Mouse (Mus musculus): ENCODE data around the gene Ftsj3. TPM values are rescaled to one million over a fixed set of nuclear protein-coding genes. Genes with fewer than 3 reads are reported as not detected.

The Ftsj3 gene
- polyA plus RNA-seq (2014; fragmentation: Nextera tagmentation; extraction: Ambion mirVana): 31.4 and 31.9 TPM in 2 replicates

DNA sequence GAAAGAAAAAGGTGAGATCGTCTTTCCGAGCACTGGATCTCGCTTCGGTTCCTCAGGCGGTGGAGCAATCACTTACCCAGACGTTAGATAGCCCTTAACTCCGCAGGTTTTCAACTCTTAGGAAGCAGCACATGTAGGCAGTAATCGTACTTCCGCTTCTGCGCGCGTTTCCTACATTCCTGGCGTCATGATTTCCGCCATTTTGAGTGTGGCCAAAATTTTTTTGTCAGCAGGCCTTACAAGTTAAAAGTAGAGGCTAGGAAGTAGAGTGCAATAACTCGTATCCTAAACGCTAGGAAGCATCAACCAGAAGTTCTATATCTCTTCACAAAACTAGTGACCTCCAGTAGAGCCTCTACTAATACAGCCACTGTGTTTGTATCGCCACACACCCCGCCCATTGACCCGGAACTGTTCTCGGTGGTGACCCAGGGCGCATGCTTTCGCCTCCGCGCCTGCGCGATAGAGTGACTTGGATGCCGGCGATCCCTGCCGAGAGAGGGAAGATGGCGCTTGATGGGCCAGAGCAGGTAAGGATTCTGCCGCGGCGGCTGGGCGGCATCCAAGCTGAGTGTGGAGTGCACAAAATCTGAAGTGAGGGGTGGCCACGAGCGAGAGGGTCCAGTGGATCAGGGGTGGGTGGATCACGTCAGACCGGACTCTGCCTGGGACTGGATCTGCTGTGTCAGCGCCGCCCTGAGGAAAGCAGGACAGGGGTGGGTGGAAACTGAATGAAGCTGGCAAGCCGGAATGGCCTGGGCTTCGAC, at the start of gene Ftsj3, which contains the start of gene Psmc5:
TSS of gene Ftsj3 (minus strand) at position 395 of the 767 bp plus-strand sequence.
TSS of gene Psmc5 (plus strand) at position 470 of the 767 bp plus-strand sequence.
- under 1% methylated on average over 42 of the region's 42 CpGs for WGBS
- ATAC-seq (ENCODE audit: low FRiP score) (peak; percentile 94), DNase-seq (ENCODE audit: low spot score) (peak; percentile 97)
- Histone ChIP-seq H3K9me3 (ENCODE audit: control insufficient read depth, low read length) (no peaks in the 10 kb centered on the region), H3K9ac (peak within 1 kb of the TSS; percentile 88), H3K4me2 (replicated peaks) (peak within 1 kb of the TSS; percentile 97), H3K4me3 (replicated peaks; ENCODE audit: low read length) (peak within 1 kb of the TSS; percentile 77), H3K36me3 (replicated peaks; ENCODE audit: control insufficient read depth, insufficient read depth) (peaks cover 56% of the 10 kb centered on the region), H3K27ac (peak within 1 kb of the TSS; percentile 79), H3K4me1 (replicated peaks; ENCODE audit: control insufficient read depth, insufficient read depth, low read length) (peaks cover 18% of the 10 kb centered on the region), H3K27me3 (ENCODE audit: control insufficient read depth, insufficient read depth, low read length) (no peaks in the 10 kb centered on the region)

DNA sequence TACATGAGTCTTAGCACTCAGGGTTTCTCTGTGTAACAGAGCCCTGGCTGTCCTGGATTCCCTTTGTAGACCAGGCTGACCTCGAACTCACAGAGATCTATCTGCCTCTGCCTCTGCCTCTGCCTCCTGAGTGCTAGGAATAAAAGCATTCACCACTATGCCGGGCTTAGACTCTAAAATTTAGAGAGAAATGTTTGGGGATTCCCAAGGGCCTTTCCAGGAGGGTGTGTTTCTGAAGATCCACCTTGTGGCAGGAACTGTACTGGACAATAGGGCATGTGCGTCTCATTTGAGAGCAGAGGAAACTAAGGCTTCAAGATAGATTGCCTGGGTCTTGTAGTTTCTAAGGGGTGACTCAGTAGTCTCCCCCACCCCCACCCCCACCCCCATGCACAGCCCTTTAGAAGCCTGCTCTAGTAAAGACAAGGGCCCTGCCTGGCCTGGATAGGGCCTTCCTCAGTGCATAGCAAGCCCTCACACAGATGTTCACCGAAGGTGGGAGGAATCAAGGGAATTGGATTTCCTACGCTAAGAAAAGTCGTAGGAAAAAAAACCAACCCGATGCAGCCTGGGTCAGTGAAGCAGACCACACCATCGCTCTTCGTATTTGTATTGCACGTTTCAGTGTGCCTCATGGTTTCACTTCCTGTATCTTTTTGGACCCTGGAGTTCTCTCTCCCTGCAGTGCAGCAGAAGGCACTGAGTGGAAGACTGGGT, 49.6 kb upstream of the Ftsj3 start:
- H3K4me1 ChIP-seq (replicated peaks; ENCODE audit: control insufficient read depth, insufficient read depth, low read length): no peaks in the 10 kb centered on the region
- H3K4me2 ChIP-seq (replicated peaks): no peak overlapping the region
- DNase-seq (ENCODE audit: low spot score) (no peak), ATAC-seq (ENCODE audit: low FRiP score) (no peak)
- H3K9me3 ChIP-seq (ENCODE audit: control insufficient read depth, low read length): no peaks in the 10 kb centered on the region
- no peak overlapping the region for H3K27ac ChIP-seq
- no peaks in the 10 kb centered on the region for H3K27me3 ChIP-seq (ENCODE audit: control insufficient read depth, insufficient read depth, low read length)
- H3K4me3 ChIP-seq (replicated peaks; ENCODE audit: low read length): no peak overlapping the region
- H3K9ac ChIP-seq: no peak overlapping the region
- H3K36me3 ChIP-seq (replicated peaks; ENCODE audit: control insufficient read depth, insufficient read depth): no peaks in the 10 kb centered on the region
- WGBS: 81% methylated on average over 10 of the region's 10 CpGs

DNA sequence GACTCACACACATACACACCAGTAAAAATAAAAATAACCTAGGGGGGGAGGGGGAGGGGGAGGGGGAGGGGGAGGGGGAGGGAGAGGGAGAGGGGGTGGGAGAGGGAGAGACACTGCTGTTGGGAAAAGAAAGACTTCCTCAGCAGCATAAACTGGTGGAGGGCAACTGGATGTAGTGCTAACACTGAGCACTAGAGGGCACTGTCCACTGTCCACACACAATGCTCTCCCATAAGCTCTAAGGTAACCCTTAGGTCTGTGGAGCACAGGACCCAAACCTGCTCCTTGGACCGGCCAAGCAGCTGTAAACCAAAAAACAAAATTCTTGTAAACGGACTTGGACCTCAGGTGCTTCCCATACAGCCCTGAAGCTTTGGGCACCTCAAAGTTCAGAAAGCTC, 46.8 kb upstream of the Ftsj3 start:
- 41% methylated on average over 2 of the region's 2 CpGs for WGBS
- Histone ChIP-seq H3K27ac (no peak overlapping the region), H3K9ac (no peak overlapping the region), H3K4me3 (replicated peaks; ENCODE audit: low read length) (no peak overlapping the region), H3K36me3 (replicated peaks; ENCODE audit: control insufficient read depth, insufficient read depth) (no peaks in the 10 kb centered on the region), H3K27me3 (ENCODE audit: control insufficient read depth, insufficient read depth, low read length) (no peaks in the 10 kb centered on the region), H3K9me3 (ENCODE audit: control insufficient read depth, low read length) (no peaks in the 10 kb centered on the region), H3K4me2 (replicated peaks) (no peak overlapping the region), H3K4me1 (replicated peaks; ENCODE audit: control insufficient read depth, insufficient read depth, low read length) (no peaks in the 10 kb centered on the region)
- no peak; the same call in 1 of the 2 replicates for ATAC-seq (ENCODE audit: low FRiP score)
- peak; percentile 70 for DNase-seq (ENCODE audit: low spot score)

DNA sequence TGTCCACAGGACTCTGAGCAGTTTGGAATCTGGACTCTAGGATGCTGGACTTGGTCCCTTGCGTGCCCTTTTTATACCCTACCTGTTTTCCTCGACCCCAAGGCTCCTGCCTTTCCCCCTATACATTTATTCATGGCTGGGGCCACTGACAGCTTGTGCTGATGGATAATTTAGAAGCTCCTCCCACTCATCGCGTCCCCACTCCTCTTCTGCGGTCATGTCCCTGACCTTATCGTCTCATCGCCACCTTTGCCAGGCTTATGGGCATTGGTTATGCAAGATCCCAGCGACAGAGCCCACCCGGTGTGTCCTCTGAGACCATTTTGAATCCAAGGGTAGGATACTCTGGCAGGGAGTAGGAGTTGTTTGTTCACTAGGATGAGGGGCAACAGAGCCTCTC, 45.9 kb upstream of the Ftsj3 start, which contains the start of gene Gh:
TSS of gene Gh (minus strand) at position 101 of the 400 bp plus-strand sequence.
- WGBS: 87% methylated on average over 9 of the region's 9 CpGs
- no peaks in the 10 kb centered on the region for H3K36me3 ChIP-seq (replicated peaks; ENCODE audit: control insufficient read depth, insufficient read depth)
- no peaks in the 10 kb centered on the region for H3K27me3 ChIP-seq (ENCODE audit: control insufficient read depth, insufficient read depth, low read length)
- no peak within 1 kb of the TSS for H3K27ac ChIP-seq
- H3K4me3 ChIP-seq (replicated peaks; ENCODE audit: low read length): no peak within 1 kb of the TSS
- no peak for ATAC-seq (ENCODE audit: low FRiP score)
- H3K9ac ChIP-seq: no peak within 1 kb of the TSS
- H3K4me2 ChIP-seq (replicated peaks): no peak within 1 kb of the TSS
- H3K9me3 ChIP-seq (ENCODE audit: control insufficient read depth, low read length): no peaks in the 10 kb centered on the region
- DNase-seq (ENCODE audit: low spot score): no peak
- no peaks in the 10 kb centered on the region for H3K4me1 ChIP-seq (replicated peaks; ENCODE audit: control insufficient read depth, insufficient read depth, low read length)

DNA sequence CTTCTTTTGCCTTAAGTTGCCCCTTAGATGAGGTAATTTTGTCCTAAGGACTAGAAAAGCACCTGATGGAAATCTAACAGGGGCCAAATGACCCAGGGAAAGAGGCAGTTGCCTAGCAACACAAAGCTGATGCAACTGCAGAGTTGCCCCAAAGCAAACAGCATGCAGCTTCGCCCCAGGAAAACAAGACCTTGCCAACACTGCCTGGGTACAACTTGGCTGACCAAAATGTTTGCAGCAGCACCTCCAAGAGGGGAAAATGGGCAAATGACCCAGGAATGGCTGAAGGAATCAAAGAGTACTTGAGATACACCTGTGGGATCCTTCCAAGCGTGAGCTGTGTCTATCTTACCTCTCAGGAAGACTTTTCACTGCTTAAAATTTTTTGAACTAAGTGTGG, 36.0 kb upstream of the Ftsj3 start:
- Histone ChIP-seq H3K9me3 (ENCODE audit: control insufficient read depth, low read length) (no peaks in the 10 kb centered on the region), H3K27ac (no peak overlapping the region), H3K27me3 (ENCODE audit: control insufficient read depth, insufficient read depth, low read length) (no peaks in the 10 kb centered on the region; the same call in 1 of the 2 replicates), H3K4me3 (replicated peaks; ENCODE audit: low read length) (no peak overlapping the region), H3K4me2 (replicated peaks) (no peak overlapping the region), H3K4me1 (replicated peaks; ENCODE audit: control insufficient read depth, insufficient read depth, low read length) (no peaks in the 10 kb centered on the region), H3K36me3 (replicated peaks; ENCODE audit: control insufficient read depth, insufficient read depth) (no peaks in the 10 kb centered on the region), H3K9ac (no peak overlapping the region)
- 89% methylated on average over 2 of the region's 2 CpGs for WGBS
- ATAC-seq (ENCODE audit: low FRiP score) (no peak), DNase-seq (ENCODE audit: low spot score) (no peak)

DNA sequence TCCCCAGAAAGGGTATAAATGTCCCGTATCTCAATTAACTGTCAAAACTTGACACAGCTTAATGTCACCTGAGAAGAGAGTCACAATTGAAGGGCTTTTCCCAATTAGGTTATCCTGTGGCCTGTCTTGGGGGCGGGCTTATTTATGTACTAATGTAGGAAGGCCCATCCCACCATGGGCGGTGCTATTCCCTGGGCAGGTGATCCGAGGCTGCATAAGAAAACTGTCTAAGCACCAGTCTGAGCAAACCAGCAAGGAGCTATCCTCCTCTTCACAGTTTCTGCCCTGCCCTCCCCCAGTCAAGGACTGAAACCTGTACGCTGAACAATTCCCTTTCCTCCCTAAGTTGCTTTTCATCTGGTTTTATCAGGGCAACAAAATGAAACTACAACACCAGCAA, 34.5 kb upstream of the Ftsj3 start:
- Histone ChIP-seq H3K4me2 (replicated peaks) (no peak overlapping the region), H3K9me3 (ENCODE audit: control insufficient read depth, low read length) (no peaks in the 10 kb centered on the region), H3K4me1 (replicated peaks; ENCODE audit: control insufficient read depth, insufficient read depth, low read length) (no peaks in the 10 kb centered on the region), H3K27ac (no peak overlapping the region), H3K36me3 (replicated peaks; ENCODE audit: control insufficient read depth, insufficient read depth) (no peaks in the 10 kb centered on the region), H3K27me3 (ENCODE audit: control insufficient read depth, insufficient read depth, low read length) (no peaks in the 10 kb centered on the region; the same call in 1 of the 2 replicates), H3K9ac (no peak overlapping the region), H3K4me3 (replicated peaks; ENCODE audit: low read length) (no peak overlapping the region)
- ATAC-seq (ENCODE audit: low FRiP score) (no peak), DNase-seq (ENCODE audit: low spot score) (no peak)
- 93% methylated on average over 5 of the region's 5 CpGs for WGBS

DNA sequence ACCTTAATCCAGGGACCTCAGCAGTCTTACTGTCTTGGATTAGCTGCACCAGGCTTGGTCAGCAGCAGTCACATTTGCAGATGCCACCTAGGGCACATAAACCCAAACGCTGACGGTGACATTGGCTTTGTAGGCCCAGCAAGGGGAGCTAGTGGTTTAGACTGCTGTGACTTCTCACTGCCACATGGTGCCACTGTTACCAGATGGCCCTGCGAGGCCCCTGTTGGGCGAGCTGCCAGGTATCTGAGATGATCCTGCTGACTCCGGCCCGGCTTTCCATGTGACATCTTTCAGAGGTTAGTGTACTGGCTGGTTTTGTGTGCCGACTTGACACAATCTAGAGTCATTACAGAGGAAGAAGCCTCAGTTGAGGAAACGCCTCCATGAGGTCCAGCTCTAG, 33.5 kb upstream of the Ftsj3 start:
- H3K9ac ChIP-seq: no peak overlapping the region
- 61% methylated on average over 8 of the region's 8 CpGs for WGBS

DNA sequence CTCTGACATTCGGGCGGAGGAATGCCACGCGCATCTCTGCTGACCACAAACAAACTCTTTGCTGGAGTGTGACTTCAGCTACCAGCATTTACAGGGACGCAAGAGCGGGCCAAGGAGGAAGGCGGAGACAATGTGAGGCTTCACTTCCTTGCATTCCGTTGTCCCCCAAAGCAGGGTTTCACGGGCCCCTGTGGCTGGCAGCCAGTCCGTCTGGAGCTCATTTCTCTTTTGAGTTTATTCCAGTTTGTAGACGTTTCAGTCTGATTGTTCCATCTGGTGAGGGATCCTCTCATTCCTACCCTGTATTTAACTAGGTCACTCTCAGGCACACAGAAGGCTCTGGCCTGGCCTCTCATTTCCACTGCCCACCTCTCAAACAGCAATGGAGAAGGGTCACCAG, 31.1 kb upstream of the Ftsj3 start:
- DNase-seq (ENCODE audit: low spot score): no peak
- H3K4me2 ChIP-seq (replicated peaks): no peak overlapping the region
- H3K27me3 ChIP-seq (ENCODE audit: control insufficient read depth, insufficient read depth, low read length): no peaks in the 10 kb centered on the region; the same call in 1 of the 2 replicates
- no peaks in the 10 kb centered on the region for H3K36me3 ChIP-seq (replicated peaks; ENCODE audit: control insufficient read depth, insufficient read depth)
- H3K9me3 ChIP-seq (ENCODE audit: control insufficient read depth, low read length): no peaks in the 10 kb centered on the region
- H3K9ac ChIP-seq: no peak overlapping the region
- H3K4me1 ChIP-seq (replicated peaks; ENCODE audit: control insufficient read depth, insufficient read depth, low read length): no peaks in the 10 kb centered on the region
- WGBS: 64% methylated on average over 11 of the region's 11 CpGs
- ATAC-seq (ENCODE audit: low FRiP score): no peak
- H3K4me3 ChIP-seq (replicated peaks; ENCODE audit: low read length): no peak overlapping the region
- no peak overlapping the region for H3K27ac ChIP-seq

More for the DNA sequence above, 33.5 kb upstream of the Ftsj3 start:
- Histone ChIP-seq H3K36me3 (replicated peaks; ENCODE audit: control insufficient read depth, insufficient read depth) (no peaks in the 10 kb centered on the region), H3K4me2 (replicated peaks) (no peak overlapping the region), H3K4me1 (replicated peaks; ENCODE audit: control insufficient read depth, insufficient read depth, low read length) (no peaks in the 10 kb centered on the region), H3K27ac (no peak overlapping the region), H3K27me3 (ENCODE audit: control insufficient read depth, insufficient read depth, low read length) (no peaks in the 10 kb centered on the region; the same call in 1 of the 2 replicates), H3K4me3 (replicated peaks; ENCODE audit: low read length) (no peak overlapping the region), H3K9me3 (ENCODE audit: control insufficient read depth, low read length) (no peaks in the 10 kb centered on the region)
- DNase-seq (ENCODE audit: low spot score): no peak
- ATAC-seq (ENCODE audit: low FRiP score): no peak

DNA sequence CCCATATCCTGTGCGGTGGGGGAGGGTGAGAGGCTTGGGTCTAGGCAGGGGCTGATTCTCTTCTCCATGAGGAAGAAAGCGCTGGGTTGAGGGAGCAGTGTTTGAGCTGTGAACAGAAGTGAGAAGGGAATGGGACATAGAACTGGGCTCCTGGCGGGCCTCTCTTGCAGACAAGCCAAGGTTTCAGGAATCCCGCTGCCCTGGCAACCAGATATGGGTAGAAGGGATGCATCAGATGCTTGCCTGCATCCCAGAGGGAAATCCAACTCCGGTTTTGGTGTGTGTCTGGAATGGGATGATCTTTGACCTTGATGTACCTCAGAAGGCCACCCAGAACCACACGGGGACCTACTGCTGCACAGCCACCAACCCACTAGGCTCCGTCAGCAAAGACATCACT, 30.3 kb upstream of the Ftsj3 start:
- no peak for DNase-seq (ENCODE audit: low spot score)
- Histone ChIP-seq H3K9me3 (ENCODE audit: control insufficient read depth, low read length) (no peaks in the 10 kb centered on the region), H3K36me3 (replicated peaks; ENCODE audit: control insufficient read depth, insufficient read depth) (no peaks in the 10 kb centered on the region), H3K27me3 (ENCODE audit: control insufficient read depth, insufficient read depth, low read length) (no peaks in the 10 kb centered on the region; the same call in 1 of the 2 replicates), H3K9ac (no peak overlapping the region), H3K27ac (no peak overlapping the region), H3K4me2 (replicated peaks) (no peak overlapping the region), H3K4me1 (replicated peaks; ENCODE audit: control insufficient read depth, insufficient read depth, low read length) (no peaks in the 10 kb centered on the region), H3K4me3 (replicated peaks; ENCODE audit: low read length) (no peak overlapping the region)
- WGBS: 85% methylated on average over 7 of the region's 7 CpGs
- ATAC-seq (ENCODE audit: low FRiP score): no peak

Measured in hindbrain, embryonic 14.5 days (tissue).